Mouse (Mus musculus) heart, adult 9 months (tissue): ENCODE measurements around the gene Syt6.
A peak's percentile ranks its signal among the peaks of the same experiment; 100 is the strongest.

Experiments used
- DNase-seq, 2 experiments: peaks; one replicate each; pipeline ENCODE4 v3.0.0; 2022; ENCODE audit warnings: low spot score in 2 of 2

Gene Syt6

DNA sequence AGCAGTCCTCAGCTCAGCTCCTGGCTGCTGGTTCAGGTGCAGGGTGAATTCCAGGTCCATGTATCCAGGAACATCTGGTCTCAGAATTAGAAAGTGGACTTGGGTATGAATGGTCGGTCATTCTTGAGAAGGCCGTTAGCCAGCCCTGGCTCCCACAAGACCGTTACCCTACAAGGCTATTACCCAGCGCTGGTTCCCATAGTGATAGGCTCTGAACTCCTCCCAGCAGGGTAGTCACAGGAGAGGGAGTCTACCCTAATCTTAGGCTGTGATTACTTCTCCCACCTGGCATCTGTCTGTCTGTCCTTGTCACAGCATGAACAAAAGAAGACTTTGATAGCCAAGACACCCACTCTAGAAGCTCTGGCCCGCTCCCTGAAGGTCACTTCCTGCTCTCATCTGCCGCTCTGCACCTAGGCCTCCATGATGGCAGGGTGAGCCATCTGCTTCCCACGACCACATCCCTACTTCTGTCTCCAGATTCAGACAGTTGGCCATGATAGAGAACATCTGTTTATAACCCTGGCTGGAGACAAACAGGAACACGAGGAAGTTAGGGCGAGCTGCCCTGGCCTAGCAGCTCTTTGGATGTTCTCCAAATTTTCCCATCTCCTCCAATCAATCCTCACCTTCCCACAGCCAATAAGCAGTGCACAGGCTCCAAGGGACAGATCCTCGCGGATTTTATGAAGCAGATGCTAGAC lies 72.3 kb downstream of the Syt6 start:
- DNase-seq, result peak; percentile 40 to 48

DNA sequence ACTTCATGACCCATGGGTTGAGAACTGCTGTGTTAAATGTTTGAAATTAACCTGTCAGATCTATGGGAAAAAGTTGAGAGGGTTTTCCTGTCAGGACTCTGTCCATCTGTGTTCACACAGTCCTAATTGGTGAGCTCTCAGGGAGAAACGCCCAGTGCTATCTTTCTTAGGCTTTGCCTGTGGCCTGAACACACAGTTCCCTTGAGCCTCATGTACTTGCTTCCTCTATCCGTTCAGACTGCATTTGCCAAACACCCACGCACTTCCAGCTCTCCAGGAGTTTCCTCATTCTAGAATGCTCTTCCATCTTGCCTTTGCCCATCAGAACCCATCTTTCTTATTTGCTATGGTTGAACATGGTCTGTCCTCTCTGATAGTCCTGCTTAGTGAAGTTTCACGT lies 73.5 kb downstream of the Syt6 start:
- DNase-seq, result peak; percentile 41 to 53

DNA sequence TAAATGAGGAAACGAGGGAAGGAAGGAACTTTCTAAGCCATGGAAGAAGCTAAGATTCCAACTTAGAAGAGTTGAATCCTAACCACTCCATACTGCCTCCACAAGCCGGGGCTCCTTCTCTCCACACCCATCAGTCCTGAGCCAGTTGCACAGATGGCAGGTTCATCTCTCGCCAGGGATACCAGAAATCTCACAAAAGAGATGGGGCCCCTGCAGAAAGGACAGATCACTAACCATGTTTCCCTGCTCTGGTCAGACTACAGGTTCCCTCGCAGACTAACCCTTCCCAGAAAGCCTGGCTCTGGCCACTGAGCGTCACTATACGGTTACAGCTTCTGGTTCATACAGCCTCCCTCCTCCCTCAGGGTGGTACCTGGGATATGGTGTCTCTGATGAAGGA lies 74.7 kb downstream of the Syt6 start:
- DNase-seq, result no peak

DNA sequence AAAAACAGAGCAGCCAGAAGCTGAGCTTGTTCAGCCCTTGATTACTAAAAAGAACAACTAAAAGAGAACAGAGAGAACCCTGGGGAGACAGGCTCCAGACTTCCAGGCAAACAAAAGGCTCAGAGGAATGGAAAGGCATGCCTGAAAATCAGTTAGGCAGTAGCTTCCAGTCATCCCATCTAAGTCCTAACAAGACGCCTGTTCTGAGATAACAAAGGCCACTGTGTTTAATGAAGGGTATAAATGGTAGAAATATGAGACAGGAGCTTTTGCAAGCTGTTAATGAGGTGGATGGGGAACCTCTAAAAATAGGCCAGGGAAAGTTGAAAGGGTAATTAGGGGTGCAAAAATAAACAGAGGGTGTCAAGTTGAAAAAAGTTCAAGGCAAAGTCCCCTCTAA lies 75.4 kb downstream of the Syt6 start:
- DNase-seq, result no peak

DNA sequence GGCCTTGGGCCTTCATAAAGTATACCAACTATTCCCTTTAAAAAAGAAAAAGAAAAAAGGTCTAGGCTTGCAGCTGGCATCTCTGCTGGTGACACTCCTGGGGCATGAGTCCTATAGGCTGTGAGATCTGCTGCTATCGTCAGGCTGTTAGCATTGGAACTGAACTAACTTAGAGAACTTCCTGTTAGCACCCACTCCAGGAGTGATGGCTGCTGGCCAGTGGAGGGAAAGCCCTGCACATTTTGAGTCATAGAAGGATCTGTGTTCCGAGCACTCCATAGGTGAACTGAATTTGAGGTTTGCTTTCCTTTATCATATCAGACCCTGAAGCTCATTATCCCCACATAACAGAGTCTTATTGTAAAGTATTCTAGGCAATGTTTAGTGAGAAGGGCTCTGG lies 85.0 kb downstream of the Syt6 start:
- DNase-seq, result peak in 1 of 2 experiments; percentile 21

DNA sequence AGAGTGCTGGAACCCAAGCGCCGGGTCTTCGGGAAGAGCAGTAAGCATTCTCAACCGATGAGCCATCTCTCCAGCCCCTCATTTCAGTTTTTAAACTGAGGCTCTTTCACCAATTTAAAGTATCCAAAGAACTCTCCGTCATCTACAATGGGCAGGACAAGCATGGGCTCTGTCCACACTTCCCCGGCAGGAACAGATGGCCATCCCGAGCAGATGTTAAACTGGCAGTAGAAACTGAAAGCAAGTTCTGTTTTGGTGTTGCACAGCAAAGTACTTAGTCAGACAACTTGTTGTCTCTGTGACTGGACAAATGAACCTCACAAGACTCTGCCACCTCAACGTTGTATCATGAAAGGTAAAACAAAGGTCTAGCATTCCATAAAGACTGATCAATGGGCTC lies 86.7 kb downstream of the Syt6 start:
- peak; percentile 38 to 42 for DNase-seq

DNA sequence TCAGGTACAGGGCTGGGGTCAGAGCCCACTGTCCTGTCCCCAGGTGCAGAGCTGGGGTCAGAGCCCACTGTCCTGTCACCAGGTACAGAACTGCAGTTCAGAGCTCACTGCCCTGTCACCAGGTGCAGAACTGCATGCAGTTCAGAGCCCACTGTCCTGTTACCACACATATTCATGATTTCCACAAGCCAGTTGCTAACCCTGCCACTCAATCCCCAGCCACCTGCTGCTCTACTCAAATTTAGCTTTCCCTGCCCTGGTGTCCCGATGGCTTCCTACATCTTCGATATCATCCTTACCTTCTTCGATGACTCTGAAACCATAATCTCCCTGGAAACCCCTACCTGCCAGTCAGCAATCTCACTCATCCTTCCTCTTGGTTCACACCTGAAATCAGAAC lies 88.4 kb downstream of the Syt6 start:
- DNase-seq, result no peak

DNA sequence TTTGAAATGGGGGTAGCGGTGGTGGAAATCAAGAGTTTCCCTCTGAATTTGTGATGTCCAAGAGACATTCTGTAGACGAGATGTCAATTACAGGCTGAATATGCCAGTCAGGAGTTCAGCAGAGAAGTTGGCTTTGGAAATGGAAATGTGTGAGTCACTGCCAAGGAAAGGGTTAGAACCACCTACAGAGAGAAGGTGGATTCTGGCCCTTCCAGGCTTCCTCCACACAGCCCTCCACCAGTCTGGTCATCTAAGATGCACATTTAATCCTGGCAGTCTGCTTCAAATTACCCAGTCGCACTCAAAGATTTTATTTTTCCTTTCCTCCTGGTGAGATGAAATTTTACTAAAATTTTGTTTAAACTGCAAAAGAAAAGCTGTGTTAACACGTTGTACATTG lies 97.1 kb downstream of the Syt6 start:
- DNase-seq, result no peak

DNA sequence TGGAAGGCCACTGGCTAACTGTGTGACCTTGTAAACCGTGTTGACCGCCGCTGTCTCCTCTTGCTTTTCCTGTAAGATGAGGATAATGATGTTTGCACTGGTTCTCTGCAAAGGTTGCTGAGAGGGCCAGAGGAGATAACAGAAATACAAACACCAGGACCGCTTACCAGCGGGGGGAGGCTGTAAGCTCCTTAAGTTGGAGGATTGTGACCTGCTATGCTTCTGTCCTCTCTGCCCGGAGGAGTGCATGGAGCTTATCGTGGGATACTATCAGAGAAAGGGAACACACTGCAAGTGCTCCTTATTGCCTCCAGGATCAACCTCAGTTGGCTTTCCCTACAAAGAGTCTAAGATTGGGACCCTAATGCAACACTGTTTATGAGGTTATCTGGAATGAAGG lies 97.7 kb downstream of the Syt6 start:
- no peak for DNase-seq

DNA sequence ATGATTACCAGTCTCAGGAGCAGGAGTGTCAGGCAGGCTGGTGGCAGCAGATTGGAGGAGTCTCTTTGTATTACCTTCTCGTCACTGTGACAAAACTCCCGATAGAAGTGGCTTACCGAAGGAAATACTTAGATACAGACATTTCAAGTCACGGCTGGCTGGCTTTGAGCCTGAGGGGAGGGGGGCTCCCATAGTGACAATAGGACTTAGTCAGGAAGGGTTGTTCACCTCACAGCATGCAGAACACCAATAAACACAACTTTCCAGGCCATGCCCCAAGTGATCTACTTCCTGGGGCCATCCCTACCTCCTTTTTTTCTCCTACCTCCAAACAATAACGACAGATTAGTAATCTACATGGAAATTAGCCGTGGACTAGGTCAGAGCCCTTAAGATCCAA lies 103.8 kb downstream of the Syt6 start:
- no peak for DNase-seq

DNA sequence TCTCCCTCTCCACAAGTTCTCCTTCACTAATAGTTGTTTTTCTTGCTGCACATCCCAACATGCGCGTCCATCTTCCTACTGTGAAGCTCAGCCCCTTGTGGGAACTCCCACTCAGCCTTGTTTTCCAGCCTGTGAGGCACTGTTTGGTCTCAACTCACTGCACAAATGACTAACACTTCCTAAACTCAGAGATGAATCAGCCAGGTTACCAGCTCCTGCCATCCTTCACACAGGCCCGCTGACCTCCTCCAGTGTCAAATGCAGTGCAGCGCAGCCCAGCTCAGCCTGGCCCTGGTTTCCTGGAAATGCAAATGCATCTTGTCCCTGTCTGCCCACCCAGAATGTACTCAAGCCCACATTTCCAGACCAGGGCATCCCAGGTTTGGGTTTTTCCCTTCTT lies 107.4 kb downstream of the Syt6 start:
- DNase-seq, result no peak

DNA sequence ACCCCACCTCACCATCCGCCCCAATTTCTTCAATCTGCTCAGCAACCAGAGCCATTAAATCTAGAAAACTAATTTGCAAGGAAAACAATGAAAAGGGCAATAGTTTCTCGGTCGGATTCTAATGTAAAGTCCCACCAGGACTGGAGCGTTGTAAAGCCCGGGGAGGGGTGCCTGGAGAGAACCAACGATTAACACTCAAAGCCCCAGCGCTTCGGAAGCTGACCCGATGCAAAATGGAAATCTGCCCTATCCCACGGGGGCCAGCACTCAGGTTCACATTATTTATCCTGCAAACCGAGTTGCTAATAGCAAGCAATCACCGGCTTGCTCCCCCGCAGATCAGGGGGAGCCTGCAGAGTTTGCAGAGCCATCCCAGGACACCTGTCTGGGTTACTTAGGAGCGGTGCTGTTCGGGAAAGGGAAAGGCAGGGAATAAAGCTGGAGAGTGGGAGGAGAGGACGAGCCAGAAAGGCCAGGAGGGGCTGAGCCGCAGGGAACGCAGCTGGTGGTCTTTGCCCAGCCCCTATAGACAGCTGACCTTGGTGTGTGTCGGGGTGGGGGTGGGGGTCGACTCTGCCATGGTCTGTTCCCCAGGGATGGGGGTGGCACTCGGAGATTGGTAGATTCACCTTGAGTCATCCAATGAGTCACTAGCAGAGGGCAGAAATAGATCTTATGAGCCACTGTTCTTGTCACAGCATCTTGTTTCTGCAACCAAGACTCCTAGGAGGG lies 108.4 kb downstream of the Syt6 start:
- no peak for DNase-seq

DNA sequence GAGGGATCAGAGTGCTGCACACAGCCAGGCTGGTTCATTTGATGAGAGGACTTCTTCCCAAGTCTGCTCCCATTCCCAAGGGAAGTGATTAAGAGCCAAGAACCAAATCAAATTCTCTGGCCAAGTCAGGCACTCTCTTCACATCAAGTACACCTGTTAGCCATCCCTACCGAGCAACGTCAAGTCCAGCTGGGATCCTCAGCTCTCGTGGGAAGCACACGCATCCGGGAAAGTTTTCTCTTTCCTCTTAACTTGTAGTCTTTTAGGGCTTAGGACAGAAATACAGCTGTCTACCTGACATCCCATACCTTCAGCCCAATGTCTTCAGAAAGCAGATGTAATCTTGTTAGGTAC lies 108.9 kb downstream of the Syt6 start:
- no peak for DNase-seq

DNA sequence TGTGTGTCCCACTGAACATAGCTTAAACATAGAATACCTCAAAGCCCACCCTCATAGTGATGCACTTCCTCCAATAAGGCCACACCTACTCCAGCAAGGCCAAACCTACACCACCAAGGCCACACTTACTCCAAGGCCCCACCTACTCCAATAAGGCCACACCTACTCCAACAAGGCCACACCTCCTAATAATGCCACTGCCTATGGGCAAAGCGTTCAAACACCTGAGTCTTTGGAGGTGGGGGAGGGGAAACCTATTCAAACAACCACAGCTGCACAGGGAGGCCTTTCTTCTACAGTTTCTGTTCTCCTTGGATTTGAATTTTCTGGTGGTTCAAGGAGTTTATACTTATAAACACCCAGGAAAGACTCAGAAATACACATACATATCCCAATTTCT lies 114.0 kb downstream of the Syt6 start:
- DNase-seq, result no peak

DNA sequence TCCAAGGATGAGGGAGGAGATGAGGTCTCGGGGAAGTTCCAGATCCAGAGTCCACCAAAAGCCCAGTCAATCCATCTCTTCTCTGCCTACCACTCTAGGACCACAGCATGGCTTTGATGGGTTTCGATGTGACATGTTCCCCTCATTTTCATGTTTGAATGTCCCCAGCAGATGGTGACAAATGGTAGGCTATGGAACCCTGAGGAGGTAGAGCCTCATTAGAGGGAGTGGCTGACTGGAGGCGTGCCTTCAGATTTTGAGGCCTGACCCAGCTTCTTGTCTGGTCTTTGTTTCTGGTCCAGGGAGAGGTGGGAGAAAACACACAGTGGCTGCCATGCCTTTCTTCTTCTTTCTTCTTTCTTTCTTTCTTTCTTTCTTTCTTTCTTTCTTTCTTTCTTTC lies 115.5 kb downstream of the Syt6 start:
- DNase-seq, result peak; percentile 18 to 34
